ENCODE assay signal across 12 mouse cellular contexts in the genomic region with DNA sequence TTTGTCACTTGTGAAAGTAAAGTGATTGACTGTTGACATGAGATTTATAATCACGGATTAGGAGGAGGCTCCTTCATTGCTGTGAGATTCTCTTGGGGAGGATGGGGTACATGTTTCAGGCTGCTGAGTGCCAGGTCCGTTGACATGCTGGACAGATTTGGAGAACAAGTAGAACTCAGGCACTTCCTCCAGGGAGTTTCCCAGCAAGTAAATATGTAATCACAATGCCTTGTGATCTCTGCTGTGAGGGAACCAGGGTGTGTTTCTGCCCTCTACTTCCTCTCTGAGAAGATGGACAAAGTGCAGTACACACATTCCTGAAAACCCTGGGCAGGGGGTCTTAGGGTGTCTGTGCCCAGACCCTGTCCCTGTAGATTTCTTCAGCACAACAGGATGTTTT. TPM values are rescaled to one million over a fixed set of nuclear protein-coding genes. Genes with fewer than 3 reads are reported as not detected.
DNase-seq lines count a peak whose midpoint lies in the region; ATAC-seq lines count a peak whose summit lies in the region.
"Had no signal": no experiment of that assay in that cellular context is flagged by ENCODE, and none has a peak within 500 bp of the region (broad histone marks: within the 10 kb centered on the region; RNA-seq: fewer than 3 reads in every experiment).

No protein-coding gene starts in this region.

- peaks cover 16% of the 10 kb centered on the region for H3K36me3 ChIP-seq in heart, embryonic 15.5 days
- H3K36me3 ChIP-seq in neural tube, embryonic 13.5 days: peaks cover 26% of the 10 kb centered on the region
- H3K36me3 ChIP-seq in intestine, embryonic 15.5 days: peaks cover 9% of the 10 kb centered on the region
- H3K36me3 ChIP-seq in stomach, embryonic 16.5 days (ENCODE audit: control insufficient read depth, insufficient read depth, low read length): 0 out of 2 replicates have a peak, but pooled peaks cover 3% of the 10 kb centered on the region

- H3K9ac ChIP-seq in heart, embryonic 15.5 days: no peak overlapping the region
- H3K9ac ChIP-seq in neural tube, embryonic 13.5 days: no peak overlapping the region
- no peak overlapping the region for H3K9ac ChIP-seq in intestine, embryonic 15.5 days
- no peak overlapping the region for H3K9ac ChIP-seq in stomach, embryonic 16.5 days (ENCODE audit: low read length)
- H3K9ac ChIP-seq: lung, embryonic 14.5 days had no signal

- 0 out of 2 replicates have a peak, but pooled peaks cover 3% of the 10 kb centered on the region for H3K4me1 ChIP-seq in heart, embryonic 15.5 days (replicated peaks)
- H3K4me1 ChIP-seq in neural tube, embryonic 13.5 days (replicated peaks): peaks cover 16% of the 10 kb centered on the region
- H3K4me1 ChIP-seq in intestine, embryonic 15.5 days (replicated peaks): peaks cover 10% of the 10 kb centered on the region; the same call in 1 of the 2 replicates
- 0 out of 2 replicates have a peak, but pooled peaks cover 8% of the 10 kb centered on the region for H3K4me1 ChIP-seq in stomach, embryonic 16.5 days (ENCODE audit: control insufficient read depth, insufficient read depth, low read length)

- no peak for DNase-seq in heart, postnatal 4 days
- no peak for DNase-seq in neural tube, embryonic 10.5 days (ENCODE audit: extremely low spot score, low spot score)
- DNase-seq in cerebellum, adult 9-11 months: no peak
- DNase-seq in urinary bladder, adult 2 months (ENCODE audit: low spot score): no peak
- DNase-seq: cerebellum, postnatal 25 days; lung, embryonic 14.5 days had no signal

- H3K9me3 ChIP-seq in heart, embryonic 15.5 days (replicated peaks): no peaks in the 10 kb centered on the region
- H3K9me3 ChIP-seq in neural tube, embryonic 13.5 days: no peaks in the 10 kb centered on the region
- no peaks in the 10 kb centered on the region for H3K9me3 ChIP-seq in intestine, embryonic 15.5 days
- H3K9me3 ChIP-seq in stomach, embryonic 16.5 days (replicated peaks; ENCODE audit: control insufficient read depth, low read length): no peaks in the 10 kb centered on the region

- peak overlapping the region; percentile 28; the same call in 1 of the 2 replicates for H3K27ac ChIP-seq in heart, embryonic 15.5 days
- peak overlapping the region; percentile 15; the same call in 1 of the 2 replicates for H3K27ac ChIP-seq in neural tube, embryonic 13.5 days (replicated peaks)
- peak overlapping the region; percentile 20; the same call in 1 of the 2 replicates for H3K27ac ChIP-seq in intestine, embryonic 15.5 days
- peak overlapping the region; percentile 56 for H3K27ac ChIP-seq in stomach, embryonic 16.5 days (ENCODE audit: low read length)

- no peak for ATAC-seq in heart, embryonic 15.5 days (replicated peaks; ENCODE audit: insufficient number of reproducible peaks, insufficient read depth, low FRiP score, low read depth)
- no peak for ATAC-seq in neural tube, embryonic 13.5 days (ENCODE audit: low read depth)
- peak; percentile 78 for ATAC-seq in intestine, embryonic 15.5 days
- 0 out of 2 replicates have a peak, but pooled peaks have one; percentile 17 for ATAC-seq in stomach, embryonic 16.5 days (ENCODE audit: insufficient read depth, low FRiP score)

- WGBS in heart, embryonic 15.5 days: 56% methylated on average over 2 of the region's 2 CpGs
- 74% methylated on average over 2 of the region's 2 CpGs for WGBS in neural tube, embryonic 13.5 days
- WGBS in intestine, embryonic 15.5 days: 59% methylated on average over 2 of the region's 2 CpGs
- WGBS in stomach, embryonic 16.5 days: 42% methylated on average over 2 of the region's 2 CpGs

- H3K4me3 ChIP-seq in heart, embryonic 15.5 days: no peak overlapping the region
- no peak overlapping the region for H3K4me3 ChIP-seq in neural tube, embryonic 13.5 days
- H3K4me3 ChIP-seq in intestine, embryonic 15.5 days (replicated peaks): no peak overlapping the region
- H3K4me3 ChIP-seq in stomach, embryonic 16.5 days (replicated peaks; ENCODE audit: low read length): no peak overlapping the region

- no peak overlapping the region for H3K4me2 ChIP-seq in heart, embryonic 15.5 days
- no peak overlapping the region for H3K4me2 ChIP-seq in neural tube, embryonic 13.5 days
- no peak overlapping the region for H3K4me2 ChIP-seq in intestine, embryonic 15.5 days (replicated peaks)
- no peak overlapping the region for H3K4me2 ChIP-seq in stomach, embryonic 16.5 days (ENCODE audit: low read depth, low read length)
- H3K4me2 ChIP-seq: lung, embryonic 14.5 days had no signal

- no peaks in the 10 kb centered on the region for H3K27me3 ChIP-seq in heart, embryonic 15.5 days
- no peaks in the 10 kb centered on the region for H3K27me3 ChIP-seq in neural tube, embryonic 13.5 days
- H3K27me3 ChIP-seq in intestine, embryonic 15.5 days (replicated peaks): no peaks in the 10 kb centered on the region
- H3K27me3 ChIP-seq in stomach, embryonic 16.5 days (ENCODE audit: control insufficient read depth, insufficient read depth, low read length): no peaks in the 10 kb centered on the region

RNA-seq across cellular contexts. Expression of gene 4930544D05Rik, which starts 20.0 kb away (rescaled TPM):
- not detected in 2 replicates for polyA plus RNA-seq in heart, embryonic 15.5 days (2015; fragmentation: Nextera tagmentation; extraction: Ambion mirVana)
- not detected for total RNA-seq in heart, postnatal 4 days (2021)
- not detected in 2 replicates for polyA plus RNA-seq in neural tube, embryonic 13.5 days (2015; fragmentation: Nextera tagmentation; extraction: Ambion mirVana)
- polyA plus RNA-seq in intestine, embryonic 15.5 days (2015; fragmentation: Nextera tagmentation; extraction: Ambion mirVana): not detected in 2 replicates
- not detected in 2 replicates for polyA plus RNA-seq in stomach, embryonic 16.5 days (2015; fragmentation: Nextera tagmentation; extraction: Ambion mirVana)
- not detected in 2 replicates for polyA plus RNA-seq in urinary bladder, adult 2 months (2012; rRNA removed)
- total RNA-seq: adrenal gland, adult 18-20 months had no signal
- polyA plus RNA-seq: lung, embryonic 14.5 days had no signal

RNA-seq across cellular contexts. Expression of gene Chrne, which starts 23.4 kb away (rescaled TPM):
- 0.30 TPM in 1 of 2 replicates, not detected in the other for polyA plus RNA-seq in heart, embryonic 15.5 days (2015; fragmentation: Nextera tagmentation; extraction: Ambion mirVana)
- not detected for total RNA-seq in heart, postnatal 4 days (2021)
- polyA plus RNA-seq in neural tube, embryonic 13.5 days (2015; fragmentation: Nextera tagmentation; extraction: Ambion mirVana): 0.38 TPM in 1 of 2 replicates, not detected in the other
- not detected in 2 replicates for polyA plus RNA-seq in intestine, embryonic 15.5 days (2015; fragmentation: Nextera tagmentation; extraction: Ambion mirVana)
- 0.37 TPM in 1 of 2 replicates, not detected in the other for polyA plus RNA-seq in stomach, embryonic 16.5 days (2015; fragmentation: Nextera tagmentation; extraction: Ambion mirVana)
- 0.40 and 0.44 TPM in 2 replicates for polyA plus RNA-seq in urinary bladder, adult 2 months (2012; rRNA removed)
- polyA plus RNA-seq: lung, embryonic 14.5 days had no signal

RNA-seq across cellular contexts. Expression of gene Mink1, which starts 33.0 kb away (rescaled TPM):
- 8.1 and 11.8 TPM in 2 replicates for polyA plus RNA-seq in heart, embryonic 15.5 days (2015; fragmentation: Nextera tagmentation; extraction: Ambion mirVana)
- 10 to 100 TPM; 38.2 to 42.5 TPM for total RNA-seq in heart, postnatal 4 days (2021)
- 18.0 TPM in 2 replicates for polyA plus RNA-seq in neural tube, embryonic 13.5 days (2015; fragmentation: Nextera tagmentation; extraction: Ambion mirVana)
- 11.8 and 12.7 TPM in 2 replicates for polyA plus RNA-seq in intestine, embryonic 15.5 days (2015; fragmentation: Nextera tagmentation; extraction: Ambion mirVana)
- 12.5 and 13.0 TPM in 2 replicates for polyA plus RNA-seq in stomach, embryonic 16.5 days (2015; fragmentation: Nextera tagmentation; extraction: Ambion mirVana)
- 87.2 and 89.1 TPM in 2 replicates for polyA plus RNA-seq in urinary bladder, adult 2 months (2012; rRNA removed)

RNA-seq across cellular contexts. Expression of gene Gp1ba, which starts 43.3 kb away (rescaled TPM):
- polyA plus RNA-seq in heart, embryonic 15.5 days (2015; fragmentation: Nextera tagmentation; extraction: Ambion mirVana): 0.62 and 0.67 TPM in 2 replicates
- under 1 TPM; 0.16 to 0.26 TPM for total RNA-seq in heart, postnatal 4 days (2021)
- 0.14 and 0.45 TPM in 2 replicates for polyA plus RNA-seq in neural tube, embryonic 13.5 days (2015; fragmentation: Nextera tagmentation; extraction: Ambion mirVana)
- polyA plus RNA-seq in intestine, embryonic 15.5 days (2015; fragmentation: Nextera tagmentation; extraction: Ambion mirVana): 0.21 and 0.24 TPM in 2 replicates
- polyA plus RNA-seq in stomach, embryonic 16.5 days (2015; fragmentation: Nextera tagmentation; extraction: Ambion mirVana): 0.16 and 0.19 TPM in 2 replicates
- polyA plus RNA-seq in urinary bladder, adult 2 months (2012; rRNA removed): 0.01 and 0.10 TPM in 2 replicates
- total RNA-seq: layer of hippocampus, postnatal 14 days had no signal

RNA-seq across cellular contexts. Expression of gene Rnf167, which starts 51.4 kb away (rescaled TPM):
- polyA plus RNA-seq in heart, embryonic 15.5 days (2015; fragmentation: Nextera tagmentation; extraction: Ambion mirVana): 75.1 and 81.2 TPM in 2 replicates
- total RNA-seq in heart, postnatal 4 days (2021): 10 to 100 TPM; 42.1 to 42.8 TPM
- 101 and 106 TPM in 2 replicates for polyA plus RNA-seq in neural tube, embryonic 13.5 days (2015; fragmentation: Nextera tagmentation; extraction: Ambion mirVana)
- polyA plus RNA-seq in intestine, embryonic 15.5 days (2015; fragmentation: Nextera tagmentation; extraction: Ambion mirVana): 106 and 107 TPM in 2 replicates
- 104 and 111 TPM in 2 replicates for polyA plus RNA-seq in stomach, embryonic 16.5 days (2015; fragmentation: Nextera tagmentation; extraction: Ambion mirVana)
- polyA plus RNA-seq in urinary bladder, adult 2 months (2012; rRNA removed): 116 and 119 TPM in 2 replicates

Comparison
In these comparisons a context has a peak if more than half of its experiments do, and no peak if none do; other contexts are left out.
1. ATAC-seq: peak in intestine, embryonic 15.5 days (single experiment) and stomach, embryonic 16.5 days (single experiment); none in heart, embryonic 15.5 days (single experiment) and neural tube, embryonic 13.5 days (single experiment).
2. Peak in every context shown above with its lines, with median percentiles within 50 percentile points of each other: H3K27ac ChIP-seq.